Mouse (Mus musculus): ENCODE data around the gene Gsdma. TPM values are rescaled to one million over a fixed set of nuclear protein-coding genes. Genes with fewer than 3 reads are reported as not detected.
"Not testable (repeated sequence)": the region's sequence is repeated elsewhere in the genome, so short reads cannot be mapped to it uniquely, and the experiment has no call there.

Gsdma gene
- polyA plus RNA-seq, 1 experiment from 2014 or later, result 0.12 TPM

DNA sequence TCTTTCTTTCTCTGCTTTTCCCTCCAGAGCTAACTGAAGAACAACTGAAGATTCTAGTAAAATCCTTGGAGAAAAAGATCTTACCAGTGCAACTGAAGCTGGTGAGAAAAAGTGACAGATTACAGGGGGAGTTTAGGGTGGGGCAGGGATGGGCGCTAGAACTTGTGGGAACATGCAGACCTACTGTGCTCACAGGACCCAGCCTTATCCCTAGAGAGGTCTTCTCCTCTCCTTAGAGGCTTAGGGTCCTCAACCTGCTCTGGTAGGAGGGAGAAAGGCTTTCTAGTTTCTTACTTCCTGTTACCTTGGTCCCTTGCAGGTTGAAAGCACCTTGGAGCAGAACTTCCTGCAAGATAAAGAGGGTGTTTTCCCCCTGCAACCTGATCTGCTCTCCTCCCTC, 26.6 kb upstream of the Gsdma start:
- no peak overlapping the region for H3K9ac ChIP-seq (replicated peaks; ENCODE audit: low read depth, low read length)
- H3K27me3 ChIP-seq (ENCODE audit: control insufficient read depth, insufficient read depth, low read length), result no peaks in the 10 kb centered on the region
- no peak for ATAC-seq (ENCODE audit: insufficient number of reproducible peaks, insufficient read depth, low FRiP score, low read depth)
- no peaks in the 10 kb centered on the region for H3K4me1 ChIP-seq (ENCODE audit: control insufficient read depth, insufficient read depth, low read length)
- H3K27ac ChIP-seq (ENCODE audit: low read length), result no peak overlapping the region
- 79% methylated on average over 1 of the region's 1 CpGs for WGBS
- H3K4me2 ChIP-seq (replicated peaks; ENCODE audit: low read depth, low read length), result no peak overlapping the region
- no peak overlapping the region for H3K4me3 ChIP-seq (ENCODE audit: low read depth, low read length)
- no peaks in the 10 kb centered on the region for H3K9me3 ChIP-seq (ENCODE audit: control insufficient read depth, low read depth, low read length)
- H3K36me3 ChIP-seq (ENCODE audit: control insufficient read depth, insufficient read depth, low read length), result no peaks in the 10 kb centered on the region

GRCm38 (mm10) chr11:98640091-98640490, 24.1 kb upstream of the Gsdma start:
- WGBS, result 54% methylated on average over 5 of the region's 5 CpGs
- Histone ChIP-seq H3K9ac (replicated peaks; ENCODE audit: low read depth, low read length) (no peak overlapping the region), H3K4me3 (ENCODE audit: low read depth, low read length) (no peak overlapping the region), H3K27me3 (ENCODE audit: control insufficient read depth, insufficient read depth, low read length) (no peaks in the 10 kb centered on the region), H3K36me3 (ENCODE audit: control insufficient read depth, insufficient read depth, low read length) (no peaks in the 10 kb centered on the region), H3K4me1 (ENCODE audit: control insufficient read depth, insufficient read depth, low read length) (no peaks in the 10 kb centered on the region), H3K4me2 (replicated peaks; ENCODE audit: low read depth, low read length) (no peak overlapping the region), H3K9me3 (ENCODE audit: control insufficient read depth, low read depth, low read length) (no peaks in the 10 kb centered on the region), H3K27ac (ENCODE audit: low read length) (no peak overlapping the region)
- no peak for ATAC-seq (ENCODE audit: insufficient number of reproducible peaks, insufficient read depth, low FRiP score, low read depth)

- Histone ChIP-seq H3K9ac (replicated peaks; ENCODE audit: low read depth, low read length) (no peak overlapping the region), H3K27me3 (ENCODE audit: control insufficient read depth, insufficient read depth, low read length) (no peaks in the 10 kb centered on the region), H3K4me2 (replicated peaks; ENCODE audit: low read depth, low read length) (no peak overlapping the region), H3K27ac (ENCODE audit: low read length) (no peak overlapping the region), H3K36me3 (ENCODE audit: control insufficient read depth, insufficient read depth, low read length) (no peaks in the 10 kb centered on the region), H3K9me3 (ENCODE audit: control insufficient read depth, low read depth, low read length) (no peaks in the 10 kb centered on the region), H3K4me3 (ENCODE audit: low read depth, low read length) (no peak overlapping the region), H3K4me1 (ENCODE audit: control insufficient read depth, insufficient read depth, low read length) (no peaks in the 10 kb centered on the region)
- no peak for ATAC-seq (ENCODE audit: insufficient number of reproducible peaks, insufficient read depth, low FRiP score, low read depth)
- 73% methylated on average over 3 of the region's 3 CpGs for WGBS
Observed at GRCm38 (mm10) chr11:98644757-98645156, 19.4 kb upstream of the Gsdma start.

GRCm38 (mm10) chr11:98645946-98646345, 18.2 kb upstream of the Gsdma start:
- ATAC-seq (ENCODE audit: insufficient number of reproducible peaks, insufficient read depth, low FRiP score, low read depth), result no peak
- Histone ChIP-seq H3K9me3 (ENCODE audit: control insufficient read depth, low read depth, low read length) (no peaks in the 10 kb centered on the region), H3K36me3 (ENCODE audit: control insufficient read depth, insufficient read depth, low read length) (no peaks in the 10 kb centered on the region), H3K4me2 (replicated peaks; ENCODE audit: low read depth, low read length) (no peak overlapping the region), H3K4me1 (ENCODE audit: control insufficient read depth, insufficient read depth, low read length) (no peaks in the 10 kb centered on the region), H3K4me3 (ENCODE audit: low read depth, low read length) (no peak overlapping the region), H3K9ac (replicated peaks; ENCODE audit: low read depth, low read length) (no peak overlapping the region), H3K27me3 (ENCODE audit: control insufficient read depth, insufficient read depth, low read length) (0 out of 2 replicates have a peak, but pooled peaks cover 2% of the 10 kb centered on the region), H3K27ac (ENCODE audit: low read length) (no peak overlapping the region)
- WGBS, result 64% methylated on average over 2 of the region's 2 CpGs

DNA sequence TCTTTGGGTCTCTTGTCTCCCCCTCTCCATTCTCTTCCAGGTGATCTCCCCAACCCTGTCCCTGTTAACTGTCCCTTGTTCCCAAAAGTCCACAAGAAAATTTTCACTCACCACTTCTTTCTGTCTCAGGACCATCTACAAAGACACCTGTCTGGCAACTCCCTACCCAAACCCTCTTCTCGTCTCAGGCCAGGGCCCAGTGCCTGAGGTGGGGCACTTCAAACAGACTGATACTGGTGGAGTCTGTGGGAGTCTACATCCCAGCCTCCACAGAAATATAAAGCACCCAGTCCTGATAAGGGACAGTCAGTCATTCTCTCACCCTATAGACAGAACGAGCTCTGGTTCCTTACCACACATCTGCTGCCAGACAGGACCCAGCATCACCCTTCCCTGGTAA, 17.7 kb upstream of the Gsdma start, which contains the start of gene Gsdma2:
Gsdma2 (plus strand) TSS at position 301 of the 400 bp plus-strand sequence.
- Histone ChIP-seq H3K27me3 (ENCODE audit: control insufficient read depth, insufficient read depth, low read length) (0 out of 2 replicates have a peak, but pooled peaks cover 2% of the 10 kb centered on the region), H3K9me3 (ENCODE audit: control insufficient read depth, low read depth, low read length) (no peaks in the 10 kb centered on the region), H3K4me1 (ENCODE audit: control insufficient read depth, insufficient read depth, low read length) (no peaks in the 10 kb centered on the region), H3K36me3 (ENCODE audit: control insufficient read depth, insufficient read depth, low read length) (no peaks in the 10 kb centered on the region), H3K4me3 (ENCODE audit: low read depth, low read length) (no peak within 1 kb of the TSS), H3K9ac (replicated peaks; ENCODE audit: low read depth, low read length) (no peak within 1 kb of the TSS), H3K4me2 (replicated peaks; ENCODE audit: low read depth, low read length) (no peak within 1 kb of the TSS), H3K27ac (ENCODE audit: low read length) (no peak within 1 kb of the TSS)
- ATAC-seq (ENCODE audit: insufficient number of reproducible peaks, insufficient read depth, low FRiP score, low read depth), result no peak
- 47% methylated on average over 2 of the region's 2 CpGs for WGBS

DNA sequence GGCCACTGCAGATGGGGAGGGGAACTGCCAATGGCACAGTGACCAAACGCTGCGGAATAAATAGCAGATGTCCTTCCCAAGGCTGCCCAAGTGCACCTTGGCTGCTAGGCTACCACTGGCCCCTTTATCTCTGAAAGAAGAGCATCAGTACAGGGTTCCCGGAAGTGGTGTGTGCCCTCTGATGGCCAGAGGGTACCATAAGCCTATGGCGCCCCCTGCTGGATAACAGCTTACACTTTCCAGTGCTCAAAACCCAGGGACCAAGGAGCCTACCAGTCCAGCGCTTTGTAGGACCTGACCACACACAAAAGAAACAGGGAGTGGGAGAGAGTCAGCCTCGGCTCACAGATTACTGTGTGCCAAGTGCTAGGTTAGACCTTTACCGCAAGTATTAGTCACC, 9.1 kb upstream of the Gsdma start:
- WGBS, result 17% methylated on average over 7 of the region's 7 CpGs
- ATAC-seq (ENCODE audit: insufficient number of reproducible peaks, insufficient read depth, low FRiP score, low read depth), result not testable (repeated sequence)

GRCm38 (mm10) chr11:98660517-98660916, 3.6 kb upstream of the Gsdma start:
- Histone ChIP-seq H3K27ac (ENCODE audit: low read length) (no peak overlapping the region), H3K4me3 (ENCODE audit: low read depth, low read length) (no peak overlapping the region), H3K9ac (replicated peaks; ENCODE audit: low read depth, low read length) (no peak overlapping the region), H3K4me1 (ENCODE audit: control insufficient read depth, insufficient read depth, low read length) (no peaks in the 10 kb centered on the region), H3K36me3 (ENCODE audit: control insufficient read depth, insufficient read depth, low read length) (no peaks in the 10 kb centered on the region), H3K4me2 (replicated peaks; ENCODE audit: low read depth, low read length) (no peak overlapping the region), H3K9me3 (ENCODE audit: control insufficient read depth, low read depth, low read length) (no peaks in the 10 kb centered on the region), H3K27me3 (ENCODE audit: control insufficient read depth, insufficient read depth, low read length) (no peaks in the 10 kb centered on the region)
- WGBS, result 12% methylated on average over 6 of the region's 6 CpGs
- no peak for ATAC-seq (ENCODE audit: insufficient number of reproducible peaks, insufficient read depth, low FRiP score, low read depth)

More for the DNA sequence above, 9.1 kb upstream of the Gsdma start:
- not testable (repeated sequence) for H3K9me3 ChIP-seq (ENCODE audit: control insufficient read depth, low read depth, low read length); H3K27me3 ChIP-seq (ENCODE audit: control insufficient read depth, insufficient read depth, low read length); H3K4me2 ChIP-seq (replicated peaks; ENCODE audit: low read depth, low read length); H3K4me1 ChIP-seq (ENCODE audit: control insufficient read depth, insufficient read depth, low read length); H3K36me3 ChIP-seq (ENCODE audit: control insufficient read depth, insufficient read depth, low read length); H3K9ac ChIP-seq (replicated peaks; ENCODE audit: low read depth, low read length); H3K4me3 ChIP-seq (ENCODE audit: low read depth, low read length); H3K27ac ChIP-seq (ENCODE audit: low read length)

- H3K9ac ChIP-seq (replicated peaks; ENCODE audit: low read depth, low read length), result no peak overlapping the region
- no peaks in the 10 kb centered on the region for H3K4me1 ChIP-seq (ENCODE audit: control insufficient read depth, insufficient read depth, low read length)
- no peak overlapping the region for H3K4me3 ChIP-seq (ENCODE audit: low read depth, low read length)
- no peak for ATAC-seq (ENCODE audit: insufficient number of reproducible peaks, insufficient read depth, low FRiP score, low read depth)
- no peak overlapping the region for H3K27ac ChIP-seq (ENCODE audit: low read length)
- H3K27me3 ChIP-seq (ENCODE audit: control insufficient read depth, insufficient read depth, low read length), result no peaks in the 10 kb centered on the region
- no peaks in the 10 kb centered on the region for H3K36me3 ChIP-seq (ENCODE audit: control insufficient read depth, insufficient read depth, low read length)
- H3K9me3 ChIP-seq (ENCODE audit: control insufficient read depth, low read depth, low read length), result no peaks in the 10 kb centered on the region
- H3K4me2 ChIP-seq (replicated peaks; ENCODE audit: low read depth, low read length), result no peak overlapping the region
- WGBS, result 48% methylated on average over 2 of the region's 2 CpGs
Observed at GRCm38 (mm10) chr11:98668984-98669383, 4.8 kb downstream of the Gsdma start.

- WGBS, result 67% methylated on average over 3 of the region's 3 CpGs
- H3K27me3 ChIP-seq (ENCODE audit: control insufficient read depth, insufficient read depth, low read length), result no peaks in the 10 kb centered on the region
- ATAC-seq (ENCODE audit: insufficient number of reproducible peaks, insufficient read depth, low FRiP score, low read depth), result no peak
Observed at GRCm38 (mm10) chr11:98671284-98671815, 7.2 kb downstream of the Gsdma start.

More at GRCm38 (mm10) chr11:98671284-98671815, 7.2 kb downstream of the Gsdma start:
- Histone ChIP-seq H3K27ac (ENCODE audit: low read length) (no peak overlapping the region), H3K4me2 (replicated peaks; ENCODE audit: low read depth, low read length) (no peak overlapping the region), H3K36me3 (ENCODE audit: control insufficient read depth, insufficient read depth, low read length) (no peaks in the 10 kb centered on the region), H3K9ac (replicated peaks; ENCODE audit: low read depth, low read length) (no peak overlapping the region), H3K4me3 (ENCODE audit: low read depth, low read length) (no peak overlapping the region), H3K4me1 (ENCODE audit: control insufficient read depth, insufficient read depth, low read length) (no peaks in the 10 kb centered on the region), H3K9me3 (ENCODE audit: control insufficient read depth, low read depth, low read length) (no peaks in the 10 kb centered on the region)

Data from stomach, embryonic 14.5 days (tissue).